Mouse (Mus musculus) forelimb bud, embryonic 11.5 days (tissue): ENCODE measurements around the gene Diexf.

Experiments
- DNase-seq: peaks from one replicate; pipeline ENCODE4 v3.0.0-alpha.2; 2012; ENCODE audit warnings: low read depth, low spot score

The Diexf gene

DNA sequence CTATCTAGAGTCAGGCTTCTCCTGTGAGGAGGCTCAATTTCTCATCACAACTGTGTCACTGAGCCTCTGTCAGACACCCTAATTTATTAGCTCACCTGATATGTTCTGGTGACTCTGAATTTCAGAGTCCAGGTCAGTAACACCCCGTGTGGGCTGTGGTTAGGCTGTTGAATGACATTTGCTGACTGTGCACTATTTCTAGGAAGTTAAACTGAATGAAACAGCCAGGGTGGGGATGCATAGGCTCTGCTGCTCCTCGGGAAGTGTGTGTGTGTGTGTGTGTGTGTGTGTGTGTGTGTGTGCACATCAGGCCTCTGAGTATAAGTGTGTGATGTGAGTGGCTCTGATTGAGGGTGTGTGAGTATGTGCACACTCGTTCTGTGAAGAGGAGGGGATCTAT, 8.6 kb upstream of the Diexf start:
- no peak for DNase-seq

DNA sequence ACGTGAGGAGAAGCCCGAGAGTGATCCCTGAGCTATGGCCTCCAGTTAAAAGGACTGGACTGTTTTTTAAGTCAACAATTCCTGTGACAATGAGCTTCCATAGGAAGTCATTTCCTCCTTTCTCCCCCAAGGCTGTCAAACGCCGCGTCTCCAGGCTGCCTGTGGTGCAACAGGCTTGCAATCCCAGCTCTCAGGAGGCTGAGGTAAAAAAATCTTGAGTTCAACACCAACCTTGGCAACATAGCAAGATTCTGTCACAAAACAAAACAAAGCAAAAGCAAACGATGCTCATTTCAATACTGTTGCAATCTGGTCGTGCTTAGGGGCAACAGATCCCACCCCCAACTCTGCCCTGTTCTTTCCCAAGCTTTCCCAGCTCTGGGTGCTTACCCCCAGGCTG, 8.0 kb upstream of the Diexf start:
- DNase-seq: no peak

DNA sequence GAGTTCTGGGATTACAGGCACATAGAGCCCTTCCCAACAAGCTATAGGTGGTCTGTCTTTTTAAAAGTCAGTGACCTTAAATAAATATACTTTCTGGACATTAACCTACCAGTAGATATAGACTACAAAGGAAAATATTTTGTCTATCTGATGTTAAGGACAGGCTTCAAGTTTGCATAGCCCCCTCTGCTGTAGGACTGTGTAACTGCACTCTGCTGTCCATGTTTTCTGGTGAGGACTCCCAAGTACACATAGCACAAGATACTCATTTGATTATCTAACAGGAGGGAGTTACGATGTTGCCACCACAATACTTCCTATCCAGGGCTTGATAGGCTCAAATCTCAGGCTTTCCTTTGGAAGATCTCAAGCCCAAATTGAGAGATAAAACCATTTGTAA, 3.7 kb upstream of the Diexf start:
- no peak for DNase-seq

DNA sequence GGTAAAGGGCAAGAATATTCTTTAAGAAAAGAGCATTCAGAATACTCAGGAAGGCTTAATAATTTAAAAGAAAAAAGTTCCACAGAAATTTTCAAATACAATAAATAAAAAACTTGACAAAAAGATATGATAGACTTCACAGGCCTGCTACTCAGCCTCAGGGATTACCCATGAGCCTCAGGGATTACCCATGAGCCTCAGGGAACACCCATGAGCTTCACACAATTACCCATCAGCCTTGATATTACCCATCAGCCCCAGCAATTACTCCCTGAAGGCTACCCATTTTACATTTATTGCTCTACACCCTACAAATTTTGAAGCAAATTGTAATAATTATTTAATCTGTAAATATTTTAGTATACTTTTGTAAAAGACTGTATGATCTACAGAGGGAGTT, 2.3 kb upstream of the Diexf start:
- no peak for DNase-seq

DNA sequence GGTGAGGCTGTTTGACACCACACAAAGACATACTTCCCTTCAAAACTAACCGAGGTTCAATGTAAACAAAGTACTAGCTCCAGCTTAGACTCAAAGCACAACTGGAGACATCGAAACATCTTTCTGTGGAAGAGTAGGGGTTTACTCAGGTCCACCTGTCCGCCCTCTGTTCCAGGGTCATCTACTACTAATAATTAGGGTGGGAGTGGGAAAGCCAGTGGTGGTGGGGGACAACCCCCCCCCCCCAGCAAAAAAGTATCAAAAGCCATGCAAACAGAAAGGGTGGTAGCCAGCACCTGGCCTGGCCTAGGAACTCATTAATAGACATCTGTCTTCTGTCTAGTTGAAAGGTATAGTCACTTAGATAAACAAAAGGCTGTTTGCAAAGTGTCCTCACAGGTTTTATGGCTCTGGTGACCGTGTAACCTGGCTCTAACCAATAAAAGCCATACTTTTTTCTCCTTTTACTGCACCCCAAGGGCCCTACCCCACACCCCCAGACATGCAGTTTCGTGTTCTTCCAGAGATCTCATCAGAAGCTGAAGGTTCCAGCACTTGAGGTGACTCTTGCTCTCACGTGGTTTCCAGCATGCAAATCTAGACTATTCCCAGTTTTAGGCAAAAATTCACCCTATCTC, 1.4 kb upstream of the Diexf start:
- no peak for DNase-seq

DNA sequence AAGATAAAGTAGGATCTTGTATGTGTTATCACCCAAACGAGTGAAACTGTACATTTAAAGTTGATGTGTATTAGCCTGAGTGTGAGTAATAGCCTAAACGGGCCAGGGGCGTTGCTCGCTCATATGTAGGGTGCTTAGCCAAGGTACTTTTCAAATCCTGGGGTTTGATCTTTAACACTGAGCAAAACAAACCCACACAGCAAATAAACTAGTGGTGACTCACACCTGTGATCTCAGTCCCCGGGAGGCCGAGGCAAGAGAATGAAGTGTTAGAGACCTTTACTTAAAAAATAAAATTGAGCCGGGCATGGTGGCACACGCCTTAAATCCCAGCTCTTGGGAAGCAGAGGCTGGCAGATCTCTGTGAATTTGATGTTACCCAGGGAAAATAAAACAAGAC, 767 bp upstream of the Diexf start:
- no peak for DNase-seq

DNA sequence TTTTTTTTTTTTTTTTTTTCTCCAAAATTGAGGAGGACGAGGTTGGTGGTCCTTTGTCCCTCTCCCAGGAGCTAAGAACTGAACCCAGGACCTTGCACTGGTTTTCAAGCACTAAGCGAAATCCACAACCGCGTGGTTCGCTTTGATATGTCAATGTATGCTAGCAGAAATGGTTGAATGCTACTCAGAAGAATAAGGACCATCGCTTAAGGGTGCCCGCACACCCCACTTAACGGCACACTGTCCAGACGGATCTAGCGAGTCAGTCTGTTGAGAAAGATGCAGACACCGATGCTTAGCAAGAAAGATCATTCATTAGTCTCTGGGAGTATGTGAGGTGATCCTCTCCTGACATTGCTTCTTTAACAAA, 369 bp upstream of the Diexf start:
- no peak for DNase-seq

DNA sequence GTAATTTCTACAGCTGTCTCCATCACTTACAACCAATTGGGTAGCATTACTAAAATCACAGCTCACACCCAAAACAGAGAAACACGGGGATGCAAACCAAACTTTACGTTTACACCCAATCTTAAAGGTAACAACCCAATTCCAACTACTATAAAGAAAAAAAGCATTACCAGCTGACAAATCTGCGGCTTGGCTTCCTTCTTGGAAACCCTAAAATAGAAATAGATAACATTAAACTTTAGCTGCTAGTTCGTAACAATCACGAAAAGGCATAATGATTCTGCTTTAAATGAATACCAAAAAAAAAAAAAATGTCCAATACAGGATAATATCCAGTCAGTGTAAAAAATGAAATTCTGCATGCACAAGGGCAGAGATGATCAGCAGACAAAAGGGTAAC, 751 bp downstream of the Diexf start:
- no peak for DNase-seq

DNA sequence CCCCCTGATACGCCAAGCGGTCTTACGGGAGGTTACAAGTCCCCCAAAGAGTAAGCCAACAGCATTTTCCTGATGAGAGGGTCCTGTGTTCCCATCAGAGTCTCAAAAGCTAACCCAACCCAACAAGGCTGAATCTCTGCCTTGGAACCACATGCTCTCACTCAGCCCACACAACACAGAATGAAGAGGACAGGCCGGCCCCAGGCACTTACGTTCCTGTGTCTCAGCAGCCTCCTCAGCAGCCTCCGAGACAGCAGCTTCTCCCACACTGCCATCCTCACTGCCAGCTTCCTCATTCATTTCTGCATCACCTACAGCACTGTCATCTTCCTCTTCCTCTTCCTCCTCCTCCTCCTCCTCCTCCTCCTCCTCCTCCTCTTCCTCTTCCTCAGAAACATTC, 2.0 kb downstream of the Diexf start:
- DNase-seq: no peak

DNA sequence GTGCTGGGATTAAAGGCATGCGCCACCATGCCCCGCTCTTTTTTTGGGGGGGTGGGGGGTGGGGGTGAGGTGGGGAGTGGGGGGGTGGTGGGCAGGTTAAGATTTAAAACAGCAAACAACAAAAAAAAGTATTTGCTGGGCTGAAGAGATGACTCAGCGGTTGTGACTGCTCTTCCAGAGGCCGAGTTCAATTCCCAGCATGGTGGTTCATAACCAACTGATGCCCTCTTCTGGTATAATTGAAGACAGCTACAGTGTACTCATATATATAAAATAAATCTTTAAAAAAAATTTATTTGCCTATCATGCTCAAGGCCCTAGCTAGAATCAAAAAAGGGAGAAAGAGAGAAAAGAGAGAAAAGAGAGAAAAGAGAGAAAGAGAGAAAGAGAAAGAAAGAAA, 4.2 kb downstream of the Diexf start:
- no peak for DNase-seq

DNA sequence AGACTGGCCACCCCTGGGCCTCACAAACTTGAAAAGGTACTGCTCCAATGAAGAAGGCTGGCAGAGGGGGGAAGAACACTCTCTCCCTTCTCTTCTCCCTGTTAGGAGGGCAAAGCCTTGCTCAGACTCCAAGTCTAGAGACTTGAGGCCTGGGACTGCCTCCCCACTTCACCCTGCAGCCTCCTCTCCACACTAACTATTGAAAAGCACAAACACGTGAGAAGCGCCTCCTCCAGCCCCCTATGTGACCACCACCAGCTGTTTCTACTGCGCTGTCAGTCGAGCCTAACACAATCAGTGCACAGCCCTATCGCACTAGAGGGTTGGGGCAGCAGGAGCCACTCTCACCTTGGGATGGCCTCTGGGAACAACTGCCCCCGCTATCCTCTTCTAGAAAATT, 6.8 kb downstream of the Diexf start:
- no peak for DNase-seq

DNA sequence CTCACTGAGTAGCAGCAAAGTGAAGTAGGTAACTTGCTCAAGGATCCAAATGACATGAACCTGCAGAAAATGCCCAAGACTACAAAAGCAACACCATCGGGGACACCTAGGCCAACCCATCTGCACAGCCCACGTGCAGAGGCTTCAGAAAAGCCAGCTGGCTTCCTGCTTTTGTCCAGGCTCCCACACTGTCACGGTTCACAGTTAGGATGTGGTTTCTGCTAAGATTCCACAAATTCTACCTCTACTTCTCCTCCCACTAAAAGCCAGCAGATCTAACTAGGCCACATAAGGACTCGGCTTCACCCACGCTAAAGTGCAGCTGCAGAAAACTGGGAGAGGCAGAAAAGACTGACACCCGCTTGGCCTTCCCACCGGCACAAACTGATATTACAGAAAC, 7.3 kb downstream of the Diexf start:
- no peak for DNase-seq

DNA sequence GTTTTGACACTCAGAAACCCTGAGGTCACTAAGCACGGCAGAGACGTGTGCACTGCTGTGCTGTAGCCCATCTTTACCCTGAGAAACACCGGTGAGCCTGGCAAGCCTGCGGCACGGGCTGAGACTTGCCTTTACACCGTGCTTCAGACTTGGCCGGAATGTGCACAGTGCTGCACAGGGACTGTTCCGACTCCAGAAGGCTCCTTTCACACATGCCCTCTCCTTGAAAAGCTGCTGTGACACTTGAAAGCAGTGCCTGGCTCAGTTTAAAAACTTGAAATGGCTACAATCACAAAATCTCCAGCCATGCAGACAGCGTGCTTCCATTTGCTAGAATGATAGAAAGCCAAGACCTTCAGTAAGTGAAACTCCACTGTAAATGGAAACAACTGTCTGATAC, 18.0 kb downstream of the Diexf start:
- DNase-seq: no peak

DNA sequence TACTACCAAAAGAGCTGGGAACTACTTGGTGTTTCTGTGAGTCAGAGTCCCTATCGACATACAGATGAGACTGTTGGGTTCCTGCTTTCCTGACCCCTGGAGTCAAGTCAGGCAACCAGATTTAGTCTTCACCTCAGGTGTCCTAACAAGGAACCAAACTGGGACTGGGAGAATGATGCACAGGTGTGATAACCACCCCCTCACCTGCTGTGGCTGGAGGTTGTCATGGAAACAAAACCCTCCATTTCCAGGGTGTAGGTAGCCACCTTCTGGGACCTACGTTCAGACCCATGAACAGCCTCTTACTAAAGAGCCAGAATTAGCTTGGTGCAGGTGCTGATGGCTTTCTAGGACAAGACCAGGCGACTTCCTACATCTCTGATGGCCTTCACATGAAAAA, 27.1 kb downstream of the Diexf start:
- DNase-seq: no peak

DNA sequence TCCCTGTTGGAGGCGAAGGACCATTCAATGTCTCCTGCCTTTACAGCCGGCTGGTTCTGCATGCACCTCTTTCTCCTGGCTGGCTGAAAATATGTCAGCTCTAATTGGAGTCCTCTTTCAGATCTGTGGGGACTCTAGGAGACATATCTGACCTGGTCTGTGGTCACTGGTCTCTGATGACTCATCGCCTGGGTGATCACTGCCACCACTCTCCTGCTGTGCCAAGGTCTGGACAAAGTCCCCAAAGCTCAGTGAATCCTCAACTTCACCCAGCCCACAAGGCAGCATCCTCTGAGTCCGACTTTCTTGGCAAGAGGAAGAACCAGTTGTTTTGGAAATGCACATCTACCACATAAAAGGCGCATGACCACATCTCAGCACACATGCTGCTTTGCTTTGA, 27.5 kb downstream of the Diexf start:
- DNase-seq: no peak

DNA sequence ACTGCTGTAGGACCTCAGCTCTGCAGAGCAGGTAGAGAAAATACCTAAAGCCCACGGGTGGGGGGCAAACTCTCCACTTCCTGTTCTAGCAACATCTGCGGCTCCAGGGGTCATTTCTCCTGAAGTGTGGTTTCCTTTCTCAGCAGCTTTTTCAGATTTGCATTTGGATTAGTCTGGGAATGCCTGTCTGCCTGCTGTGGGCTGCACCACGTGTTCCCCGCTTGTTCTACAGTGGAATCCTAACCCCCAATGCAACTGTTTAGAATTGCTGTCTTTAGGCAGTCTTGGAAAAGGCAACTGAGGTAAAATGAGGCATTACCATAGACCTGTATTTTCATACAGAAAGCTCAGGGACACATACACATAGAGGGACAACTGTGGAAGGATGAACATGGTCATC, 28.0 kb downstream of the Diexf start:
- no peak for DNase-seq

DNA sequence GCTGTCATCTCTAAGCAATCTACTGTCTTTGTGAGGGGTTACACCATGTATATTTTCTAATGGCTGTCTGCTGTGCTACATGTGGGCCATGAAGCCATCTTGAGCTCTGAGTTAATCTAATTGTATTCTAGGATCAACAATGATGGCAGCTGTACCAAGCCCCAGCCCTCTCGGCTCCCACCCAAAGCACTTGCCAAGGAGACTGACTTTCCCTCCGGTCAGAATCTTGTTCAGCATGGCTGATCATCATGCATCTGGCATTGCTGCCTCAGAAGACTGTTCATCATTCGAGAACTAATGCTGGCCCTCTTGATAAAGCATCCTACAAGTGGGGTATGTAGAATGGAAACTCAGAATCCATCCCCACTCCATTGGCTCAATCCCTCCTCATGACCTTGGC, 31.1 kb downstream of the Diexf start:
- no peak for DNase-seq

DNA sequence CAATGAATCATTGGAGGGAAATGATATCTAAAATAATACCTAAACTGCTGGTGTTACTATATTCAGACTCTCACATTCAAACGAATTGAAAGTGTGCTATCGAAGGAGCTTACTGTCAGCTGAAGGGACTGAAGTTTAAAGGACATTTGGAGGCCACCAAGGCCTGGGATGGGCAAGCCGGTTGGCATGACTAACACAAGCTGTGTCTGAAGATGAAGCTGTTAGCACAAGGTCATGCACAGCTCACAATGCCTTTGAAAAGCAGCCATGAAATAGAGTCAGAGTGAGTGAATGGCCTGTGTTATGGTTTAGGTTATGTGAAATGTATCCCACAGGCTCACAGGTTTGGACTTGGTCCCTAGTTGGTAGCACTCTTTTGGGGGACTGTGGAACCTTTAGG, 36.5 kb downstream of the Diexf start:
- no peak for DNase-seq

DNA sequence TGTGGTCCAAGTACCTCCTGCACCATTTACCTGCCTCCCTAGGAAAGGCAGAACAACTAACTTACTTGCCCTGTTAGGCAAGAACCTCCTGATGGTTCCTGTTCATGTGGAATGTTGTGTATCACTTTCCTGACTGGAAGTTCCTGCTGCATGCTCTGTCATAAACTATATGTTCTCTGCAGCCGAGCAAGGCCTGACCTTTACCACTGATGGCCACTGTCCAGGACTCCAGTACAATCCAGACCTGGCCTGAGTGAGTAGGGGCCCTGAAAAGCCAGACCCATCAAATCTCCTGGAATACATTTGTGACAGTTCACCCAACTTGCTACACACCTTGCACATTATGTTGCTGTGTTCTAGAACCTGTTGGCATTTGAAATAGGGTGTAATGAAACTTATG, 37.3 kb downstream of the Diexf start:
- DNase-seq: no peak

DNA sequence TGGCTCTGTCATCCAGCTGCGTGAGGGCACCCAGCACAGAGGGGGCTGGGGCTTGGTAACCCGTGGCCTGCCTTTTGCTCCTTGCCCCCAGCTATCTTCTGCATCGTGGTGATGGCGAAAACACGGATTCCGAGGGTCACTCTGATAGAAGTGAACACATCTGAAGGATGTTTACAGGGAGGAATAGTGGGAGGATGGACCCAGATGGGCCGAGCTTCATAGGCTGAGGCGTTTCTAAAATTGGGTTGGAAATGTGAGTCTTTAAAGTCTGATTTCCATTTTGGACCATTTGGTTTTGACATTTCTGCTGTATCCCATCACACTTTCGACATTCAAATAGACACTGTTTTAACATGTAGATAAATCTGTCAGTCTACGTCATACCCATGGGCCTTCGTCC, 39.2 kb downstream of the Diexf start:
- no peak for DNase-seq

DNA sequence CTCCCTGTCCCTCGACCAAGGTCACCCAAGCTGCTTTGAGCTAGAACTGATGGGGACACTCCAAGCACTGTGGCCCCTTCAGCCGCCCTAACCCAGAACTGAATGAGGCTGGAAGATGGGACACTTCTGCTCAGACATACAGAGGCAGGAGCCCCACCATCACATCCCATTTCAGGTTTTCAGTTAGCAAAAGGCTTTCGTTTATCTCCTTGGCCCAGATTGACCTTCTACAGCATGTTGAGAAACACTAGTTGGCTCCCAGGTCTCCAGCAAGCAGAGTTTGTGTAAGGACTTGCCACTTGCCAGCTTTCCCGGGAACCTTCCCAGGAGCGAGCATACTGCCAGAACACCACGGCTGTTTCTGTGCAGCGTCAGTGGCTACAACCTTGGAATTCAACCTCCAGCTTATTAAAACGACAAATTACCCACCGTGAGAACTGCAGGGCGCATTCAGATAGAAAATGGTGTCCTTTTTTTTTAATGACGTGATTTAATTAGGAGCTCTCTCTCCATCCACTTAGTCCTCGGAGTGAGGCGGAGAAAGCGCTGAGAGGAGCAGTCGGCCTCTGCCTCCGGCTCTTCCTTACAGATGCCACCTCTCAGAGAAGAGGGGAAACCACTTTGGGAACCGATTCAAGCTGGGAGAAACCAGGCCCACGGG, 39.7 kb downstream of the Diexf start:
- no peak for DNase-seq

DNA sequence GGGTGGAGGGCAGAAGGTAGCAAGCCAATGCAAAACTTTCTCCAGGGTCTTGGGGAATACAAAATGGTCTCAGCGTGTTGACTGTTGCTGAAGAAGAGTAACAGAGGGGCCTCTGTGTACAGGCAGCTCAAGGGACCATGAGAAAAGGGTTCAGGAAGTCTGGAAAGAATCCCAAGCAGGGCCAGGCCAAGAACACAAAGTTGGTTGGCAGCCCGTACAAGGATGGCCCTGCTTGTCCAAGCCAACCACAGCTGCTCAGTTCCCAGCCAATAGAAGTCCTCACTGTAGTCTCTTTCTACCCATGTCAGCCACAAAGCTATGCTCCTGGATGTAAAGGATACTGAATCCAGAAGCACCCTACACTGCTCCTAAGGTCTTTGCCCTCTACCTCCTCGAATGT, 40.4 kb downstream of the Diexf start:
- DNase-seq: no peak

DNA sequence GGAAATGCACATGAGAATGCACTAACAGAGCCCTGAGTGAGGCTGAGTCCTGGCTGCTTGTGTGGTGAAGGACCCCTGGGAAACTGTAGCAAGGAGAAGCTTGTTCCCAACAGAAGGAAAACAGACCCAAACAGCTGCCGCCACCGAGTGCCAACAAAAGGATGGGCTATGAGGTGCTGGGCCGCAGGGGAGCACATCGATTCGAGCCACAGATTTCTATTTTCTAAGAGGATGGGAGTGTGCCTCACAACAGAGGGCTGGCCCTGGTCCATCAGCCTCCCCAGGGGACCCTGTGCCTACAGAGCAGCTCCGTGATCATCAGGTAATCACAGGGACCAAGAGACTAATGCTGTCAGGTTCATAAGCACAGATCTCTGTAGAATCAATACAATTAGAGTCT, 40.9 kb downstream of the Diexf start:
- no peak for DNase-seq

DNA sequence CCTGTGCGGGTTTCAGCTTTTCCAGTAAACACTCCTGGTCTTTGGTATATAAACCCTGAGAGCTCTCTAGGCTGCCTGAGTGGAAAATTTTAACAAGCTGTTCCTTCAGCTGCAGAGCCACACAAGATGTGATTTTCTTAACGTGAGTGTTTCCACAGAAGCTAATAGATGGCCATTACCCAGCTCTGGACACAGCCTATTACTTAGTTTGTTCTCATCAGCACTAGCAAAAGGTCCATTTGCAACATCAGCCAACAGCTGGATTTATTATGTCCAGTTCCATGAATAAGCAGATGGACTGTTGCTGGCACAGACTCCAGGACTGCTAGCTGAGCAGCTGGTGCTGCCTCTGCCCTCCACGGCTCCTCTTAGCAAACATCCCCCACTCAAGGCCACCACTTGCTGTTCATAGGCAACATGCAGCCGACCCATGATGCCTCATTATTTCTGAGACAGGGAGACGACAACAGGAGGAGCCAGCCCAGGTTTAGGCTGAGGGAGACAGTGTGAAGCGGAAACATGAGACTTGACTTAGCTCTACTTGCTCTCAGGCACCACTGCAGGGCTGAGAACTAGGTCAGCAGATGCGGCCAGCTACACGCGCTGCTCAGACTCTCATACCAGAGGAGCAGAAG, 43.1 kb downstream of the Diexf start:
- no peak for DNase-seq
